Mouse (Mus musculus): Measurements from ENCODE around the gene Scg5. TPM values are rescaled to one million over a fixed set of nuclear protein-coding genes. Genes with fewer than 3 reads are reported as not detected.

The Scg5 gene
- polyA plus RNA-seq, 1 experiment, result 2.7 TPM

DNA sequence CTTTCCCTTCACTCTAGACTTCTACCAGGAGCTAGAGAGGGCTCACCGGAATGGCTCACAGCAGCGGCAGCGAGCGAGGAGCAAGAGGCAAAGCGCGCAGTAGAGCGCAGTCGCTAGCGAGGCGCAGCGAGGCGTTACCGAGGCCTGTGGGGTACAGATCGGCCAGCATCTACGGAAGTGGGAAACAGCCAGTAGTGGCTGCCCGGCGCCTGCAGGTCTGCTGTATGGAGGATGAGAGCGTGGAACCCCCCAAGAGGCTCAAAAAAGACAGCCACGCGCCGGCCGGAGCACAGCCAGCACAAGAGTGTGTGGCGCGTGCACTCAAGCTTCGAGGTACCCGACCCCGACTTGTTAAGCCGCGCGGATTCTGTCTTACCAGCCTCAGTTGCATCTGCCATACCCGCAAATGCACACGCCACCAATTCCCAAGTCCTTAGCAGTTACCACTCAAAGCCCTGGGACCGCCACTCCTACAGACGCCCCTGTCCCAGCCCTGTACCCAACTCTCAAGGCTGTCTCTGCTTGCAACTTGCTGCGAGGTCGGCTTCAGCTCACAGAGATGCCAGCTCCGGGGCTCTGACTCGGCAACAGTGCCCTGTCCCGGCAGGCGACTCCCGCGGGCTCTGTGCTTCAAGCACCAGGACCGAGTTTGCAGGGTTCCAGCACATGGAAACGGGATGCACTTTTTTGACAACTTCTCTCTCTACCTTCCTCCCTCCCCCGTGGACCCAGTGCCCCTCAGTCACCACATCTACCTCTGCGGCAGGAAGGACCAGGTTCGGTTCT is 71.2 kb downstream of the Scg5 start:
- H3K36me3 ChIP-seq (ENCODE audit: control insufficient read depth, insufficient read depth, low read length, poor library complexity, severe bottlenecking), result no peaks in the 10 kb centered on the region
- H3K9ac ChIP-seq (ENCODE audit: low read depth, poor library complexity, severe bottlenecking), result no peak overlapping the region
- peaks cover 7% of the 10 kb centered on the region for H3K27me3 ChIP-seq (ENCODE audit: control insufficient read depth, insufficient read depth, low read length, poor library complexity, severe bottlenecking)
- H3K4me3 ChIP-seq (ENCODE audit: low read depth, low read length), result peak overlapping the region; percentile 44
- no peaks in the 10 kb centered on the region for H3K4me1 ChIP-seq (ENCODE audit: control insufficient read depth, insufficient read depth, low read length)
- no peaks in the 10 kb centered on the region for H3K9me3 ChIP-seq (replicated peaks; ENCODE audit: control insufficient read depth, insufficient read depth, low read length, poor library complexity, severe bottlenecking)
- TF ChIP-seq POLR2A (IDR thresholded peaks at IDR 0.05; ENCODE audit: insufficient read depth, low read length) (no peak), EP300 (IDR thresholded peaks at IDR 0.05; ENCODE audit: insufficient read depth, low read depth, low read length) (no peak), CTCF (IDR thresholded peaks at IDR 0.05; ENCODE audit: low read depth, low read length) (no peak)
- H3K27ac ChIP-seq (ENCODE audit: insufficient read depth, low read length), result no peak overlapping the region

DNA sequence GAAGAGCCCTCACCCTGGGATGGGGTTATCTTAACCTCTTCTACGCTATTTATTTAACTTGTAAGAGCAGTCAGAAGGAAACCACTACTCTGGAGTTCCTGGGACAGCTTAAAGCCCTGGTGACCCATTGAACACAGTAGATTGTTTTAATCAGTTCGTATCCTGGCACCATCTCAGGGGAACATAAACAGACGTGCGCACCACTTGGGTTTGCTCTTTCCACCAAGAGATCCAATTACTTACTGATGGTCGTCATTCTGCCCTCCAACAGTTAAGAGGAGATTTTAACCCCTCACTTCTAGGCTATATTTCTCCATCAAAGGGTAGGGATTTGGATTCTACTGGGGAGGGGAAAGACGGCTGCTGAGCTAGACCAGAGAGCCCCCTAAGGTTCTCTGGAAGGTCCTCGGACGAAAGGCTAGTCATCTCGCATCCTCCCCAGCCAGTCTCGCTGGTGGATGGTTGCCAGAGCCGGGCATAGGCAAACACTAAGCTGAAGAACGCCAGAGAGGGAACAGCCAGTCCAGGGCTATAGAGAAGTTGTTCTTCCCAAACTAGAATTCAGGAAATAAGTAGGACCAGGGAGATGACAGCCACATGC is 71.9 kb downstream of the Scg5 start:
- Histone ChIP-seq H3K9me3 (replicated peaks; ENCODE audit: control insufficient read depth, insufficient read depth, low read length, poor library complexity, severe bottlenecking) (no peaks in the 10 kb centered on the region), H3K4me1 (ENCODE audit: control insufficient read depth, insufficient read depth, low read length) (no peaks in the 10 kb centered on the region), H3K27me3 (ENCODE audit: control insufficient read depth, insufficient read depth, low read length, poor library complexity, severe bottlenecking) (peaks cover 7% of the 10 kb centered on the region), H3K4me3 (ENCODE audit: low read depth, low read length) (peak overlapping the region; percentile 44), H3K9ac (ENCODE audit: low read depth, poor library complexity, severe bottlenecking) (no peak overlapping the region), H3K36me3 (ENCODE audit: control insufficient read depth, insufficient read depth, low read length, poor library complexity, severe bottlenecking) (no peaks in the 10 kb centered on the region), H3K27ac (ENCODE audit: insufficient read depth, low read length) (no peak overlapping the region)
- TF ChIP-seq EP300 (IDR thresholded peaks at IDR 0.05; ENCODE audit: insufficient read depth, low read depth, low read length) (no peak), POLR2A (IDR thresholded peaks at IDR 0.05; ENCODE audit: insufficient read depth, low read length) (no peak), CTCF (IDR thresholded peaks at IDR 0.05; ENCODE audit: low read depth, low read length) (no peak)

- Histone ChIP-seq H3K9me3 (replicated peaks; ENCODE audit: control insufficient read depth, insufficient read depth, low read length, poor library complexity, severe bottlenecking) (no peaks in the 10 kb centered on the region), H3K27ac (ENCODE audit: insufficient read depth, low read length) (no peak overlapping the region), H3K27me3 (ENCODE audit: control insufficient read depth, insufficient read depth, low read length, poor library complexity, severe bottlenecking) (no peaks in the 10 kb centered on the region), H3K36me3 (ENCODE audit: control insufficient read depth, insufficient read depth, low read length, poor library complexity, severe bottlenecking) (no peaks in the 10 kb centered on the region), H3K9ac (ENCODE audit: low read depth, poor library complexity, severe bottlenecking) (no peak overlapping the region), H3K4me1 (ENCODE audit: control insufficient read depth, insufficient read depth, low read length) (no peaks in the 10 kb centered on the region), H3K4me3 (ENCODE audit: low read depth, low read length) (no peak overlapping the region)
- TF ChIP-seq EP300 (IDR thresholded peaks at IDR 0.05; ENCODE audit: insufficient read depth, low read depth, low read length) (no peak), CTCF (IDR thresholded peaks at IDR 0.05; ENCODE audit: low read depth, low read length) (no peak), POLR2A (IDR thresholded peaks at IDR 0.05; ENCODE audit: insufficient read depth, low read length) (no peak)
Observed at GRCm38 (mm10) chr2:113749721-113750120, 79.2 kb downstream of the Scg5 start.

GRCm38 (mm10) chr2:113749309-113749708 is 79.6 kb downstream of the Scg5 start:
- H3K4me3 ChIP-seq (ENCODE audit: low read depth, low read length), result no peak overlapping the region
- H3K9ac ChIP-seq (ENCODE audit: low read depth, poor library complexity, severe bottlenecking), result no peak overlapping the region
- H3K4me1 ChIP-seq (ENCODE audit: control insufficient read depth, insufficient read depth, low read length), result no peaks in the 10 kb centered on the region
- no peaks in the 10 kb centered on the region for H3K9me3 ChIP-seq (replicated peaks; ENCODE audit: control insufficient read depth, insufficient read depth, low read length, poor library complexity, severe bottlenecking)
- TF ChIP-seq CTCF (IDR thresholded peaks at IDR 0.05; ENCODE audit: low read depth, low read length) (no peak), POLR2A (IDR thresholded peaks at IDR 0.05; ENCODE audit: insufficient read depth, low read length) (no peak), EP300 (IDR thresholded peaks at IDR 0.05; ENCODE audit: insufficient read depth, low read depth, low read length) (no peak)
- H3K27me3 ChIP-seq (ENCODE audit: control insufficient read depth, insufficient read depth, low read length, poor library complexity, severe bottlenecking), result no peaks in the 10 kb centered on the region
- no peak overlapping the region for H3K27ac ChIP-seq (ENCODE audit: insufficient read depth, low read length)
- no peaks in the 10 kb centered on the region for H3K36me3 ChIP-seq (ENCODE audit: control insufficient read depth, insufficient read depth, low read length, poor library complexity, severe bottlenecking)

DNA sequence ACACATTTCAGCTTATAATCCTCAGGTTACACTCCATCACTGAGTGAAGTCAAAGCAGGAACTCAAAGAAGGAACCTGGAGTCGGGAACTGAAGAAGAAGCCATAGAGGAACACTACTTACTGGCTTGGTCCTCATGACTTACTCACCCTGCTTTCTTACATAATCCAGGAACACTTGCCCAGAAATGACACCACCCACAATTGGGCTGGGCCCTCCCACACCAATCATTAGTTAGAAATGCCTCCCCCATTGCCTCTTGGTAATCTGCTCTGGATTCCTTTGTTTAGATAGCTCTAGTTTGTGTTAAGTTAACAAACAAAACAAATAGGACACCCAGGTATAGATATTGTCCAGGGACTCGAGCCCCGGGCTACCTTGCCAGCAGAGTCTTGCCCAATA is 100.3 kb downstream of the Scg5 start:
- Histone ChIP-seq H3K9me3 (replicated peaks; ENCODE audit: control insufficient read depth, insufficient read depth, low read length, poor library complexity, severe bottlenecking) (peaks cover 4% of the 10 kb centered on the region; the same call in 1 of the 2 replicates), H3K9ac (ENCODE audit: low read depth, poor library complexity, severe bottlenecking) (no peak overlapping the region), H3K27ac (ENCODE audit: insufficient read depth, low read length) (no peak overlapping the region), H3K4me1 (ENCODE audit: control insufficient read depth, insufficient read depth, low read length) (no peaks in the 10 kb centered on the region), H3K36me3 (ENCODE audit: control insufficient read depth, insufficient read depth, low read length, poor library complexity, severe bottlenecking) (no peaks in the 10 kb centered on the region), H3K27me3 (ENCODE audit: control insufficient read depth, insufficient read depth, low read length, poor library complexity, severe bottlenecking) (no peaks in the 10 kb centered on the region), H3K4me3 (ENCODE audit: low read depth, low read length) (no peak overlapping the region)
- no peak for TF ChIP-seq EP300 (IDR thresholded peaks at IDR 0.05; ENCODE audit: insufficient read depth, low read depth, low read length)
- no peak for TF ChIP-seq CTCF (IDR thresholded peaks at IDR 0.05; ENCODE audit: low read depth, low read length)
- no peak for TF ChIP-seq POLR2A (IDR thresholded peaks at IDR 0.05; ENCODE audit: insufficient read depth, low read length)

Other genes with a start within 250 kb of the Scg5 start
- gene Grem1, start 70.5 kb downstream of the Scg5 start, polyA plus RNA-seq (2011; ENCODE audit: insufficient read depth, insufficient read length, low read depth, missing spikeins), result 5.5 and 6.4 TPM in 2 replicates
- gene Arhgap11a, start 19.5 kb upstream of the Scg5 start, polyA plus RNA-seq (2011; ENCODE audit: insufficient read depth, insufficient read length, low read depth, missing spikeins), result 55.4 and 62.9 TPM in 2 replicates
- not detected in 2 replicates for gene Gjd2, start 184.5 kb upstream of the Scg5 start, polyA plus RNA-seq (2011; ENCODE audit: insufficient read depth, insufficient read length, low read depth, missing spikeins)
- gene Actc1, start 224.4 kb upstream of the Scg5 start, polyA plus RNA-seq (2011; ENCODE audit: insufficient read depth, insufficient read length, low read depth, missing spikeins), result 1.4 and 2.1 TPM in 2 replicates